Mouse (Mus musculus) MEL (cell line): ENCODE results near the gene Cyp1a2. TPM values are rescaled to one million over a fixed set of nuclear protein-coding genes. Genes with fewer than 3 reads are reported as not detected.
A peak's percentile ranks its signal among the peaks of the same experiment; 100 is the strongest.

Source experiments
- DNase-seq: peaks from one replicate; pipeline ENCODE4 v3.0.0; 2011; ENCODE audit warnings: low read depth, low spot score
- H3K27ac ChIP-seq: 2 replicates; pipeline ENCODE4 v1.5.1; 2012; ENCODE audit warnings: low read depth, mild to moderate bottlenecking, control low read depth, low read length, moderate library complexity; ENCODE audit not compliant: control insufficient read depth
- H3K27me3 ChIP-seq, 2 experiments: fragments of 150-350 bp in 1 of 2; sonication (generic) in 1 of 2; 2 replicates each; pipeline ENCODE4 v1.6.1; 2012; ENCODE audit warnings: low read length in 2 of 2, mild to moderate bottlenecking in 2 of 2, improper control_type of control experiment in 1 of 2, moderate library complexity in 1 of 2; ENCODE audit not compliant: insufficient read depth in 2 of 2, control insufficient read depth in 1 of 2
- H3K36me3 ChIP-seq, 2 experiments: 2 replicates each; pipeline ENCODE4 v1.6.1; 2012 to 2014; ENCODE audit warnings: low read length in 2 of 2, improper control_type of control experiment in 1 of 2, inconsistent platforms in 1 of 2, mild to moderate bottlenecking in 1 of 2; ENCODE audit not compliant: insufficient read depth in 2 of 2, control insufficient read depth in 1 of 2
- H3K4me1 ChIP-seq, 2 experiments: fragments of 150-350 bp in 1 of 2; sonication (generic) in 1 of 2; 2 replicates each; pipeline ENCODE4 v1.6.1; 2012; ENCODE audit warnings: low read length in 2 of 2, improper control_type of control experiment in 1 of 2, mild to moderate bottlenecking in 1 of 2; ENCODE audit not compliant: insufficient read depth in 2 of 2, control insufficient read depth in 1 of 2
- H3K4me3 ChIP-seq, 2 experiments: fragments of 150-350 bp in 1 of 2; sonication (generic) in 1 of 2; 2 replicates each; pipeline ENCODE4 v1.5.1; 2012; ENCODE audit warnings: low read depth in 2 of 2, low read length in 2 of 2, mild to moderate bottlenecking in 2 of 2, moderate library complexity in 2 of 2, control low read depth in 1 of 2, improper control_type of control experiment in 1 of 2; ENCODE audit not compliant: control insufficient read depth in 1 of 2, insufficient read depth in 1 of 2
- H3K79me2 ChIP-seq: 2 replicates; pipeline ENCODE4 v1.6.1; 2012; ENCODE audit warnings: mild to moderate bottlenecking, low read length, moderate library complexity; ENCODE audit not compliant: control insufficient read depth, poor library complexity, insufficient read depth
- H3K9ac ChIP-seq: 2 replicates; pipeline ENCODE4 v1.6.1; 2012; ENCODE audit warnings: low read depth, mild to moderate bottlenecking, control low read depth, low read length, moderate library complexity; ENCODE audit not compliant: control insufficient read depth, poor library complexity, severe bottlenecking
- H3K9me3 ChIP-seq: fragments of 150-350 bp; sonication (generic); replicated peaks from 2 replicates; pipeline ENCODE4 v1.6.1; 2012; ENCODE audit warnings: mild to moderate bottlenecking, low read length, improper control_type of control experiment, moderate library complexity; ENCODE audit not compliant: insufficient read depth
- CTCF ChIP-seq, 3 experiments: IDR thresholded peaks in 2 of 3; conservative IDR thresholded peaks in 1 of 3; 2 replicates each; pipeline ENCODE4 v1.5.1; 2011 to 2012; ENCODE audit warnings: low read length in 3 of 3, low read depth in 2 of 3, mild to moderate bottlenecking in 2 of 3, improper control_type of control experiment in 1 of 3, inconsistent platforms in 1 of 3, mixed read lengths in 1 of 3, moderate library complexity in 1 of 3; ENCODE audit not compliant: control insufficient read depth in 1 of 3, insufficient read depth in 1 of 3, poor library complexity in 1 of 3, severe bottlenecking in 1 of 3
- EP300 ChIP-seq, 2 experiments: IDR thresholded peaks; 2 replicates each; pipeline ENCODE4 v1.6.1; 2011; ENCODE audit warnings: improper control_type of control experiment in 2 of 2, low read length in 2 of 2, low read depth in 1 of 2, mild to moderate bottlenecking in 1 of 2
- HCFC1 ChIP-seq: IDR thresholded peaks from 2 replicates; pipeline ENCODE4 v1.6.1; 2012; ENCODE audit warnings: low read depth, mild to moderate bottlenecking, inconsistent platforms, low read length, improper control_type of control experiment, moderate library complexity
- MAX ChIP-seq: IDR thresholded peaks from 2 replicates; pipeline ENCODE4 v1.6.1; 2011; ENCODE audit warnings: low read length, improper control_type of control experiment
- MAZ ChIP-seq: IDR thresholded peaks from 2 replicates; pipeline ENCODE4 v1.6.1; 2012; ENCODE audit warnings: low read depth, mild to moderate bottlenecking, inconsistent platforms, low read length, improper control_type of control experiment
- MYB ChIP-seq: IDR thresholded peaks from 2 replicates; pipeline ENCODE4 v1.6.1; 2011; ENCODE audit warnings: mild to moderate bottlenecking, low read depth, low read length, improper control_type of control experiment
- MYC ChIP-seq: IDR thresholded peaks from 2 replicates; pipeline ENCODE4 v1.6.1; 2011; ENCODE audit warnings: low read depth, mild to moderate bottlenecking, low read length, improper control_type of control experiment, moderate library complexity
- RAD21 ChIP-seq: IDR thresholded peaks from 2 replicates; pipeline ENCODE4 v1.6.1; 2011; ENCODE audit warnings: mild to moderate bottlenecking, low read depth, low read length, improper control_type of control experiment
- RCOR1 ChIP-seq: IDR thresholded peaks from 2 replicates; pipeline ENCODE4 v1.6.1; 2012; ENCODE audit warnings: low read depth, mild to moderate bottlenecking, inconsistent platforms, low read length, improper control_type of control experiment
- SMC3 ChIP-seq: IDR thresholded peaks from 2 replicates; pipeline ENCODE4 v1.6.1; 2011; ENCODE audit warnings: low read depth, low read length, improper control_type of control experiment
- USF1 ChIP-seq: IDR thresholded peaks from 2 replicates; pipeline ENCODE4 v1.6.1; 2014; ENCODE audit warnings: low read depth, mild to moderate bottlenecking, inconsistent platforms, low read length, improper control_type of control experiment, moderate library complexity
- ZC3H11A ChIP-seq: IDR thresholded peaks from 2 replicates; pipeline ENCODE4 v1.6.1; 2012; ENCODE audit warnings: low read depth, mild to moderate bottlenecking, inconsistent platforms, low read length, improper control_type of control experiment
- ZMIZ1 ChIP-seq: IDR thresholded peaks from 2 replicates; pipeline ENCODE4 v1.6.1; 2012; ENCODE audit warnings: low read depth, mild to moderate bottlenecking, inconsistent platforms, low read length, improper control_type of control experiment, moderate library complexity
- polyA plus RNA-seq, 2 experiments: library from polyadenylated mRNA; stranded (reverse) in 1 of 2; unstranded in 1 of 2; fragments of >175 nt in 1 of 2; fragments of >200 nt in 1 of 2; gene quantifications; 2 replicates each; pipeline versions ENCODE4 v1.2.1 to v1.2.4; 2012; ENCODE audit warnings: low replicate concordance in 2 of 2, low read depth in 1 of 2; ENCODE audit not compliant: insufficient read length in 2 of 2, insufficient read depth in 1 of 2, missing spikeins in 1 of 2
- total RNA-seq: library from RNA; depleted of rRNA; stranded (reverse); fragments of 300-350 nt; gene quantifications from 2 replicates; pipeline ENCODE4 v1.2.3, GENCODE M21; 2012

The Cyp1a2 gene
- total and polyA plus RNA-seq, 3 experiments: not detected

- H3K4me3 ChIP-seq: no peak overlapping the region
- TF ChIP-seq ZC3H11A (no peak), MAX (peak; percentile 38; the same call in 1 of the 2 replicates), SMC3 (peak; percentile 32; the same call in 1 of the 2 replicates), HCFC1 (no peak), MAZ (no peak), CTCF (IDR thresholded peaks at IDR 0.05 in 2 of 3, conservative IDR thresholded peaks at IDR 0.05 in 1 of 3; ENCODE audit: control insufficient read depth in 1 of 3, insufficient read depth in 1 of 3, low read depth in 2 of 3, low read length in 3 of 3, poor library complexity in 1 of 3, severe bottlenecking in 1 of 3) (peak; percentile 25 to 63 (median 55); a peak in 5 of 6 replicates), MYB (no peak), RAD21 (peak; percentile 29), MYC (0 out of 2 replicates have a peak, but pooled peaks have one; percentile 33), RCOR1 (no peak), ZMIZ1 (no peak)
- peak; percentile 50 for DNase-seq
- no peaks in the 10 kb centered on the region for H3K79me2 ChIP-seq
- no peaks in the 10 kb centered on the region for H3K9me3 ChIP-seq
- H3K4me1 ChIP-seq: peaks cover 5 to 12% of the 10 kb centered on the region in 2 experiments; a peak in 3 of 4 replicates
- no peaks in the 10 kb centered on the region for H3K27me3 ChIP-seq
- no peak overlapping the region for H3K9ac ChIP-seq
- peaks cover 0 to 14% of the 10 kb centered on the region in 2 experiments; a peak in 2 of 4 replicates for H3K36me3 ChIP-seq
- no peak overlapping the region for H3K27ac ChIP-seq
These were observed 24.5 kb downstream of the Cyp1a2 start for GRCm38 (mm10) chr9:57658970-57659369.

- Histone ChIP-seq H3K4me1 (peaks cover 5 to 12% of the 10 kb centered on the region in 2 experiments; a peak in 3 of 4 replicates), H3K27me3 (no peaks in the 10 kb centered on the region), H3K9me3 (no peaks in the 10 kb centered on the region), H3K36me3 (peaks cover 0 to 14% of the 10 kb centered on the region in 2 experiments; a peak in 2 of 4 replicates), H3K9ac (no peak overlapping the region), H3K79me2 (no peaks in the 10 kb centered on the region), H3K4me3 (no peak overlapping the region), H3K27ac (no peak overlapping the region)
- TF ChIP-seq USF1 (no peak), SMC3 (0 out of 2 replicates have a peak, but pooled peaks have one; percentile 9), ZMIZ1 (no peak), EP300 (IDR thresholded peaks at IDR 0.05; ENCODE audit: low read depth in 1 of 2, low read length in 2 of 2) (no peak), CTCF (IDR thresholded peaks at IDR 0.05 in 2 of 3, conservative IDR thresholded peaks at IDR 0.05 in 1 of 3; ENCODE audit: control insufficient read depth in 1 of 3, insufficient read depth in 1 of 3, low read depth in 2 of 3, low read length in 3 of 3, poor library complexity in 1 of 3, severe bottlenecking in 1 of 3) (peak in 2 of 3 experiments; percentile 27 to 31; a peak in 3 of 6 replicates)
- no peak for DNase-seq
These were observed 25.7 kb downstream of the Cyp1a2 start for GRCm38 (mm10) chr9:57657843-57658242.
